Mouse (Mus musculus): ENCODE results near the gene Mdk. TPM values are rescaled to one million over a fixed set of nuclear protein-coding genes. Genes with fewer than 3 reads are reported as not detected.
A peak's percentile ranks its signal among the peaks of the same experiment; 100 is the strongest.

Mdk gene
- polyA plus RNA-seq, 1 experiment, result 78.9 TPM

- TF ChIP-seq CTCF (IDR thresholded peaks at IDR 0.05; ENCODE audit: borderline replicate concordance, insufficient read depth, low read depth, low read length), result no peak
- no peak for TF ChIP-seq POLR2A (IDR thresholded peaks at IDR 0.05; ENCODE audit: borderline replicate concordance, insufficient read depth, low read length)
- Histone ChIP-seq H3K27ac (ENCODE audit: insufficient read depth, low read length) (no peak overlapping the region), H3K4me3 (replicated peaks; ENCODE audit: insufficient read depth, low read depth, low read length) (no peak overlapping the region), H3K4me1 (ENCODE audit: control insufficient read depth, insufficient read depth, low read length) (peaks cover 3% of the 10 kb centered on the region; the same call in 1 of the 2 replicates), H3K27me3 (ENCODE audit: control insufficient read depth, insufficient read depth, low read length) (peaks cover 4% of the 10 kb centered on the region; the same call in 1 of the 2 replicates)
- WGBS, result 8% methylated on average over 37 of the region's 37 CpGs
- no peak for DNase-seq
Measured at GRCm38 (mm10) chr2:91922586-91923414, 9.3 kb downstream of the Mdk start.

DNA sequence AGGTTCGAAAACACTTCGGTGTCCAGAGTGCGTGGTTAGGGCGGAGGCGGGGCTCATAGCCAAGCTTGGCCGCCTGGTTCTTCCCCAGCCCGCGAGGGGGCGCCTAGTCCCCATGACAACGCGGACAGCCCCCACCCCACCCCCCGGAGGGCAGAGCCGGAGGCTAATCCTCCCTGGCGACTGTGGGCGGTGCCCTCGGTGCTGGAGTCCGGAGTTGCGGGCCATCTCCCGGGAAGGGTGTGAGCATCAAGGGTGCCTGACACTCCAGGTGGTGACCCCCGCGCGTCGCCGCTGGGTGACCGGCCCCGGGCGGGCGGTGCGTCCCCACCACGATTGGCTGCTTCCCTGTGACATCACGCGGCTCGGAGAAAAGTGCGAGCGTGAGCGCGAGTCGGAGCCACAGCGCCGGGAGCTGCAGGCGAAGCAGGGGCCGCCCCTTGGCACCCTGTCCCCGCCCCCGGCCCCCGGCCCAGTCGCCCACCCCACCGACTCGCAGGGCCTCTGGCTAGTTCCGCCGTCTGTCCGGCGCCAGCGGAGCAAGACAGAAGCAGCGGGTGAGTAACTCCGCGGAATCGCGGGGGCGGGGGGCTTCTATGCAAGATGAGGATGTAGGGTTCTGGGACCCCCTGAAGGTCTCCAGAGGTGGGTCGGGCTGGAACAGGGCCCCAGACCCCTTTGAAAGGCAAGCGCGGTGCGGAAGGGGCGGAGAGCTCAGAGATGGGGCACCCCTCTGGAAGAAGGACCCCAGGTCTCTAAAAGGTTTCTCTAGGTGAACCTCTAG, 10.1 kb downstream of the Mdk start:
- DNase-seq, result peak in 1 of 2 experiments; percentile 53
- peak overlapping the region; percentile 6 for H3K4me3 ChIP-seq (replicated peaks; ENCODE audit: insufficient read depth, low read depth, low read length)
- H3K4me1 ChIP-seq (ENCODE audit: control insufficient read depth, insufficient read depth, low read length), result peaks cover 3% of the 10 kb centered on the region; the same call in 1 of the 2 replicates
- 1% methylated on average over 63 of the region's 64 CpGs for WGBS
- no peak overlapping the region for H3K27ac ChIP-seq (ENCODE audit: insufficient read depth, low read length)
- peak; percentile 30; the same call in 1 of the 2 replicates for TF ChIP-seq CTCF (IDR thresholded peaks at IDR 0.05; ENCODE audit: borderline replicate concordance, insufficient read depth, low read depth, low read length)
- no peak for TF ChIP-seq POLR2A (IDR thresholded peaks at IDR 0.05; ENCODE audit: borderline replicate concordance, insufficient read depth, low read length)
- peaks cover 4% of the 10 kb centered on the region; the same call in 1 of the 2 replicates for H3K27me3 ChIP-seq (ENCODE audit: control insufficient read depth, insufficient read depth, low read length)

DNA sequence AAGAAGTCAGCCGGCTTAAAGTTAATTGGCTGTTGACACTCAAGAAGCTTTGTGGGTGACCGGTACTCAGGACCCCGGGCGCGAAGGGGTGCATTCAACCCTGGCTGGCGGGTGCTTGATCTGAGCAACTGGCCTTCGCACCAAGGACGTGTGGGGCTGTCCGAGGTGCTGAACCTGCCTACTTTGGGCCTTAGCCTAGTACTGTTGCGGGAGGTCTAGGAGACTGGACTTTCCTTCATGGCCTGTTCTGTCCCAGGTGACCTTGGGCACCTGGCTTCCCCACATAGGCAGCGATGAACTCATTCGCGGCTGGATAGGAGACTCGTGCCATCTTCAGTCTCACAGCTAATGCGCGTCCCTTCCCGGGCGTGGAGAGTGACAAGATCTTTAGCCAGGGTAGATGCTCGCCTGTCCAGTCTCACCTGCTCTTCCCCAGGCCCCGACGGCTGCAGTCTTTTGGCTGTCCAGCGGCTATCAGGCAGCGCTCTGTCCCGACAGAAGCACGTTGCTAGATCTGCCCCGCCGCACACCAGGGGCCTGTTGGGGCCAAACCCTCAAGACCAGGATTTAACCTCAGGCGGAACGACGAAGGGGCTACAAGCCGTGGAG, 10.8 kb downstream of the Mdk start:
- 9% methylated on average over 31 of the region's 31 CpGs for WGBS
- no peak overlapping the region for H3K4me3 ChIP-seq (replicated peaks; ENCODE audit: insufficient read depth, low read depth, low read length)
- TF ChIP-seq POLR2A (IDR thresholded peaks at IDR 0.05; ENCODE audit: borderline replicate concordance, insufficient read depth, low read length), result no peak
- peaks cover 4% of the 10 kb centered on the region; the same call in 1 of the 2 replicates for H3K27me3 ChIP-seq (ENCODE audit: control insufficient read depth, insufficient read depth, low read length)
- no peak overlapping the region for H3K27ac ChIP-seq (ENCODE audit: insufficient read depth, low read length)
- no peak for DNase-seq
- peaks cover 3% of the 10 kb centered on the region; the same call in 1 of the 2 replicates for H3K4me1 ChIP-seq (ENCODE audit: control insufficient read depth, insufficient read depth, low read length)

- 85% methylated on average over 4 of the region's 4 CpGs for WGBS
- TF ChIP-seq CTCF (IDR thresholded peaks at IDR 0.05; ENCODE audit: borderline replicate concordance, insufficient read depth, low read depth, low read length) (no peak), POLR2A (IDR thresholded peaks at IDR 0.05; ENCODE audit: borderline replicate concordance, insufficient read depth, low read length) (no peak)
- Histone ChIP-seq H3K4me1 (ENCODE audit: control insufficient read depth, insufficient read depth, low read length) (peaks cover 3% of the 10 kb centered on the region; the same call in 1 of the 2 replicates), H3K4me3 (replicated peaks; ENCODE audit: insufficient read depth, low read depth, low read length) (no peak overlapping the region), H3K27me3 (ENCODE audit: control insufficient read depth, insufficient read depth, low read length) (peaks cover 4% of the 10 kb centered on the region; the same call in 1 of the 2 replicates), H3K27ac (ENCODE audit: insufficient read depth, low read length) (no peak overlapping the region)
- DNase-seq, result no peak
Measured at GRCm38 (mm10) chr2:91920130-91920529, 12.0 kb downstream of the Mdk start.

DNA sequence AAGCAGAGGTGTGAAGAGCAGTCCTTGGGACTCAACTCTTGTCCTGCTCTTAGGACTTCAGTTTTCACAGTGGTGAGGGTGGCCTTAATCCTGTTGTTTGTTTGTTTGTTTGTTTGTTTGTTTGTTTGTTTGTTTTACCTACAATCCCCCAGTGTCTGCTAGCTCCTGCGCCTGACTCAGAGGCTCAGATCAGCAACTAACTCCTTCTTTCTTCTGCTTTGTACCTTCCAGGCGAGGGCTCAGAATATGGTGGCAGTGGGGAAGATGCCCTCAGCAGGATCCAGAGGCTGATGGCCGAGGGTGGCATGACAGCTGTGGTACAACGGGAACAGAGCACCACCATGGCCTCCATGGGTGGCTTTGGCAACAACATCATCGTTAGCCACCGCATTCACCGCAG, 15.0 kb downstream of the Mdk start:
- WGBS, result 68% methylated on average over 7 of the region's 7 CpGs
- TF ChIP-seq POLR2A (IDR thresholded peaks at IDR 0.05; ENCODE audit: borderline replicate concordance, insufficient read depth, low read length) (no peak), CTCF (IDR thresholded peaks at IDR 0.05; ENCODE audit: borderline replicate concordance, insufficient read depth, low read depth, low read length) (no peak)
- H3K27ac ChIP-seq (ENCODE audit: insufficient read depth, low read length), result no peak overlapping the region
- no peaks in the 10 kb centered on the region for H3K4me1 ChIP-seq (ENCODE audit: control insufficient read depth, insufficient read depth, low read length)
- no peak for DNase-seq
- H3K27me3 ChIP-seq (ENCODE audit: control insufficient read depth, insufficient read depth, low read length), result peaks cover 2% of the 10 kb centered on the region; the same call in 1 of the 2 replicates
- no peak overlapping the region for H3K4me3 ChIP-seq (replicated peaks; ENCODE audit: insufficient read depth, low read depth, low read length)

DNA sequence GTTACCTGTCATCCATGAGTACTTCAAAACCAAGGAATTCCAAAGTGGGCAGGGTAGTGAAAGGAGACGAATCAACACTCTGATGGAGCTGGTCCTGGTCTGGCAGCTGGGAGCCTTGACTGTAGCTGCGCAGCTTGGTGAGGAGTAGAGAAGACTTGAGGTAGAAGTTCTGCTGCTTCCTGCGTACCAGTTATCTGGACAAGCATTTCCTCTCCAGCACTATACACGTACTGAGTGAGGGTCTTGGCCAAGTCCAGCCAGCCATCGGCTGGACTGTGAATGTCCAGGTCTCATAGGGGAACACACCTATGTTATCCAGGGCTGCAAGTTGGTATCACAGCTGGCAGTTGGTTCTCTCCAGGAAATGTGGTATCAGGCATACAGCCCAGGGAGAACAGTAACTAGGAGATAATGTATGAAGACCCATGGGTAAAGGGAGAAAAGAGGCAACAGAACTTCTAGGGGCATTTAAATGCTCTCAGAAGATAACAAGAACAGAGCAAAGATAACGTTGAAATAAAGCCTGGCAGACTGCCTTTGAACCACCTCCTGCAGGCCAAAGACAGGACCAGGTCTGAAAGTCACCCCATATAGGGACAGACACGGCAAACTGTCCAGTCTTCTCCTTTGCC, 15.6 kb downstream of the Mdk start:
- DNase-seq, result no peak
- TF ChIP-seq CTCF (IDR thresholded peaks at IDR 0.05; ENCODE audit: borderline replicate concordance, insufficient read depth, low read depth, low read length) (no peak), POLR2A (IDR thresholded peaks at IDR 0.05; ENCODE audit: borderline replicate concordance, insufficient read depth, low read length) (no peak)
- Histone ChIP-seq H3K4me3 (replicated peaks; ENCODE audit: insufficient read depth, low read depth, low read length) (no peak overlapping the region), H3K27ac (ENCODE audit: insufficient read depth, low read length) (no peak overlapping the region), H3K27me3 (ENCODE audit: control insufficient read depth, insufficient read depth, low read length) (no peaks in the 10 kb centered on the region), H3K4me1 (ENCODE audit: control insufficient read depth, insufficient read depth, low read length) (no peaks in the 10 kb centered on the region)
- WGBS, result 82% methylated on average over 7 of the region's 7 CpGs
